Mouse (Mus musculus): ENCODE results near the gene Slc8b1. TPM values are rescaled to one million over a fixed set of nuclear protein-coding genes. Genes with fewer than 3 reads are reported as not detected.
A peak's percentile ranks its signal among the peaks of the same experiment; 100 is the strongest.
"Not testable (repeated sequence)": the region's sequence is repeated elsewhere in the genome, so short reads cannot be mapped to it uniquely, and the experiment has no call there.

Gene Slc8b1
- polyA plus RNA-seq, 1 experiment, result 28.8 TPM

DNA sequence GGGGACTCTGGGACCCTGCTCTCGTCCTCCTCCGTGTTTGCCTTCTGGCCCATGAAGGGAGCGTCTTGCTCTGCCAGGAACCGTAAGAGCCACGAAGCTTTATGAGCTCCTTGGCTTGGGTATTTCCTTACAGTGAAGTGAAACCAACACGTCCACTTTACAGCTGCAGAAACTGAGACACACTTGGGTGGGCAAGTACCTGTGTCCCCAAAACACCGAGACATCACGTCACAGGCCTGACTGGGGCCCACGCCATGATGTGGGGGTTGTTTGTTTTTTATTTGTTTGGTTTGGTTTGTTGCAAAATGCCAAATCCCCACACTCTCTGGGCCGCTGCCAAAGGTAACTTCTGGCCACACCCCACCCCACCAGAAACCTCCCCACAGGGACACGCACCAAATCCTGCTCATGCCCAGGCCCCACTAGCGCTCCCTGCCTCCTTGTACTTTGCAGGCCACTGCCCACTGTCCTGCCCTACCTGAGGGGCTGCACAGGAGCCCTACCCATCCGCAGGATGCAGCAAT lies 15.2 kb upstream of the Slc8b1 start:
- no peak for DNase-seq (ENCODE audit: low spot score)

DNA sequence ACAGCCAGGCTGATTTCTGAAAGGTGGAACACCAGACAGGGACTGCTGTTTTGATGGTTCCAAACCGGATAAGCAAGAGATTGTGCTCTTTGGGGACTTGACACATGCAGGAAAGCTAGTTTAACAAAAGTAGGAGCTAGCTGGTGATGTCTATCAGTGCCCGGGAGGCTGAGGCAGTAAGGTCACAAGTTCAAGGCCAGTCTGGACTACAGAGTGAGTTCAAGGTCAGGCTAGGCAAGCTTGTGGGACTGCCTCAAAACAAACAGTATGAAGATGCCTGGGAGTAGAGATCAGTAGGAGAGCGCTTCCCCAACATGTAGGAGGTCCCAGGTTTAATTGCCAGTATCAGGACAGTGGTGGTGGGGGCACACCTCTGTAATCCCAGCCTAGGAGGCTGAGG lies 13.9 kb upstream of the Slc8b1 start:
- DNase-seq (ENCODE audit: low spot score), result no peak

DNA sequence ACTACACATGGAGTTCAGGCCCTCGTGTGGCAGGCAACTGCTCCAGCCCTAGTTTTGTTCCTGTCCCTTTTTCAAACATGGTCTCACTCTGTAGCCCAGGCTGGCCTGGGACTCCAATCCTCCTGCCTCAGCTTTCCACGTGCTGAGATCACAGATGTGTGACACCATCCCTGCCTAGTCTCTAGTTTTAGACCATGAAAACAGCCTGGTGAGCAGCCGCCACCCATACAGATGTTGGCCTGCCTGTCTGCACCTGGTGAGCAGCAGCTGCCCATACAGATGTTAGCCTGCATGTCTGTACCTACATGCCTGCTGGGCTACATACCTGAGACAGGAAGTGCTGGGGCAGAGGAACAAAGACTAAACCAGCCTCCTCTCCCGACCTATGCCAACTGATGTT lies 11.8 kb upstream of the Slc8b1 start:
- DNase-seq (ENCODE audit: low spot score), result no peak

DNA sequence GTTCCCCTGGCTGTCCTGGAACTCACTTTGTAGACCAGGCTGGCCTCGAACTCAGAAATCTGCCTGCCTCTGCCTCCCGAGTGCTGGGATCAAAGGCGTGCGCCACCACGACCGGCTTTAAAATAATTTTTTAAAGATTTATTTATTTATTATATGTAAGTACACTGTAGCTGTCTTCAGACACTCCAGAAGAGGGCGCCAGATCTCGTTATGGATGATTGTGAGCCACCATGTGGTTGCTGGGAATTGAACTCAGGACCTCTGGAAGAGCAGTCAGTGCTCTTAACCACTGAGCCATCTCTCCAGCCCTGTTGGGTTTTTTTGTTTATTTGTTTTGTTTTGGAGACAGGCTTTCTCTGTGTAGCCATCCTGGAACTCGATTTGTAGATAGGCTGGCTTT lies 10.4 kb upstream of the Slc8b1 start:
- DNase-seq (ENCODE audit: low spot score), result not testable (repeated sequence)

DNA sequence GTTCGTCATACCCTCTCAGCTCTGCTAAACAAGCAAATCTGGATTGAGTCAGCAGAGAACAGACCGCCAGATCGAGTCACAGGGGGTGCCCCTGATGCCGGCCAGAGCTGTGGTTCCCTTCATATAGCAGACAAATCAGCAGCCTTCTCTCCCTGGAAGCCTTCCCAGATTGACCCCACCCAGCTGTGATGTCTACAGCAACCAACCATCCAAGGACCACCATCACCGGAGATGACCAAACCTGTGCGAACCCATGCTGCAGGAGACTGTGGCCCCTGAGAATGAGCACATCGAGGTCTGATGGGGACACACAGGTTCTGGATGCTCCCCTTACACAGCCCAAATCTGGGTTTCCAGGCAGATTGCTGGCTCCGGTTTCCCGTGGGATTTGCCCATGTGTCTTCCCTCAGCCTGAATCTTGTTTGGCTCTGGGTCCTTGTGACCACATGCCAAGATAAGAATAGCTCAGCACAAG lies 8.8 kb upstream of the Slc8b1 start:
- DNase-seq (ENCODE audit: low spot score), result no peak

DNA sequence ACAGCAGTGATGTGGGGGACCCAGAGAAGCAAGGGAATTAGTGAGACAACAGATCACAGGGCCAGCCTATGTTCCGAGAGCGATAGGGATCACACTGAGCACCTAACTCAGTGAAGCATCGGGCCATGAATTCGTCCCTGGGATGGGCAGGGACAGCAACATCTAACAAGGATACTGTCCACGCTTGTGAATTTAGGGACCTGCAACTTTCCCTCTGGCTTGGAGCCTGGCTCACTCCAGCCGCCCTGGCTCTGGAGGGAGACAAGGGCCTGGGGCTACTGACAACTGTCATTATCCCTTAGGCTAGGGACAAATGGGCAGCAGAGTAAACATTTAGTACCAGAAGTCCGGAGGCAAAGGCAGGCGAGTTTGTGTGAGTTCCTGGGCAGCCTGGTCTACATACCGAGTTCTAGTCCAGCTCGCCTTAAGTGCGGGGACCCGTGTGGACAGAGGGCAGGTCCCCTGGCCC lies 8.3 kb upstream of the Slc8b1 start:
- DNase-seq (ENCODE audit: low spot score), result no peak

DNA sequence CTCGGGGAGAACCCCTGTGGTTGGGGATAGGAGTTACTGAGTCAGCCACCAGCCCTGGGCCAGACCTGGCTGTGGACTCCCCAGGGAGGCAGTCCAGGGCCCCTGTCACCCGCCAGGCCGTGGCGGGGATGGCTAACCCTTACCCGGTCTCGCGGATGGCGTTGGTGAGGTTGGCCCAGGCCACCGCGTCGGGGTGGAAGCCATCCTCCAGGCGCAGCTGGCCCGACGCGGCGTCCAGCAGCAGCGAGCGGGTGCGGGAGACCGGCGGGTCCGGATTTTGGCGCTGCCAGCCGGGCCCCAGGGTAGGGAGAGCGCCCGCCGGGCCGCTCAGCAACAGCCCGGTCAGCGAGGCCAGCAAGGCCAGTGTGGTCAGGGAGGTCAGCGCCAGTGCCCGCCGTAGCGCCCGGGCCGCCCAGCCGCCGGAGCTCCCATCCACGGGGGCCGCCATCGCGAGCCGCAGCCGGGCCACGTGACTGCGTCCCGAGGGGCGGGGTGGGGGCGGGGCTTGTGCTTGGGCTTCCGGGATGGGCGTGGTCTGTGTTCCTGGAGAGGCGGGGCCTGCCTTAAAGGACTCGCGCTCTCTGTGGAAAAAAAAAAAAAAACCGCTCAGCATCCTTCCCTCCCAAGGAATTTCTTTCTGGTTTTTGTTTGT lies 7.7 kb upstream of the Slc8b1 start, which contains the start of gene Plbd2:
TSS of gene Plbd2 (minus strand) at position 482 of the 652 bp plus-strand sequence.
- peak; percentile 72 for DNase-seq (ENCODE audit: low spot score)

DNA sequence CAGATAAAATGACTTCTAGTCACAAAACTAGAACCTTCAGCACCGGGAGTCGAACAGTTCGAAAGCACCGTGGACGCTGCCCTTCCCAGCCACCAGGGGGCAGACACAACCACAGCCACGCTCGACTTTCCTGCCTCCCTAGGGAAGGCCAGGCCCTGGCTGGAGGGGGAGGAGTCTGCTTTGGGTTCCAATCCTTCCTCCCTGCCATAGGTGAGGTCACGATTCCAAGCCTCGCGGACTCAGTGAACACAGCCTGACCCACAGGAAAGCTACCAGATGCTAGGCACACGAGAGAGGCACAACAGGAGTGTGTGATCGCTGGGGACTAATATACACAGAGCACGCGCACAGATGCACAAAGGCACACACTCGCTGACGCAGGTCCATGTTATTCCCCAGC lies 5.6 kb upstream of the Slc8b1 start:
- DNase-seq (ENCODE audit: low spot score), result peak; percentile 65

DNA sequence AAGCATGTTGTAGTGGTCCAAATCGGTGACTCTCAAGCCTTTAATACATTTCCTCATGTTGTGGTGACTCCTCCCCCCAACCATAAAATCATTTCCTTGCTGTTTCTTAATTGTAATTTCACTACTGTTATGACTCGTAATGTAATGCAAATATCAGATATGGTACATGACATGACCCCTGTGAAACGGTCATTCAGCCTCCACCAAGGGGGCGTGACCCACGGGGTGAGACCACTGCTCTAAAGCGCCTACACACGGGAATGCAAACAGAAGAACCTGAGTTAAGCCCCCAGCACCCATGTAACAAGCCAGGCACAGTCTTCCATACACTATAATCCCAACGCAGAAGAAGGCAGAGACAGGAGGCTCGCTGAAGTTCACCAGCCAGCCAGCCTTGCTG lies 5.2 kb upstream of the Slc8b1 start:
- no peak for DNase-seq (ENCODE audit: low spot score)

DNA sequence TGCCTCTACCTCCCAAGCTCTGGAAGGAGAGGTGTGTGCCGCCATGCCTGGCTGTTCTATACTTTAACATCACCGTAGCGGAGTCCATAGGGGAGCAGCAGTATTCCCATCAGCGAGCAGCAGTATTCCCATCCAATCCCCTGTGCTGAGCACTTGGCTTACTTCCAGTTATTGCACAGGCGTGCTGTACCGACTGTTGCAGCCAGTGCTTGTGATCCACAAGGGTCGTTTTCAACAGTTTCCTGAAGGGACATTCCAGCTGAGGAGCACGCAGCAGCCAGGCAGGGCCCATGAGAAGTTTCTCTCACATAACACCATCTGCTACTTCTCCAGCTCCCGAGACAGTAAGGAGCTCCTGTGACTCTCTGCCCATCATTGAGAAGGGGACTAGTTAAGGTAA lies 4.5 kb upstream of the Slc8b1 start:
- no peak for DNase-seq (ENCODE audit: low spot score)

DNA sequence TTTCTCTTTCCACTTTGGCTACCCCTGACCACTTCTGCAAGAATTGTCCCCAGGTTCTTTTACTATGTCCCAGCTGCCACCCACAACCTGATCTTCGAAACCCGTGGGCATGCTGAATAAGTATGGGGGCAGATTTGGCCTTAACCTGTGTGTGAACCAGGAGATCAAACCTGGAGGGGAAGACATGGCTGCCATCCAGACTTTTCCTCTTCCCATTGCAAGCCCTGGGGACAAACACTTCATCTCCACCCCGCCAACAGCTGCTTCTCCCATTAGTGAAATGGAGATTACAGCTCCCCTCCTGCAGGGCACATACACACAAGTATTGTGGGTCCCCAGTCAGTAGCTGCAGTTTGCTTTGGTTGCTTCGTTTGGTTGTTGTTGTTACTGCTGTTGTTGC lies 3.7 kb upstream of the Slc8b1 start:
- no peak for DNase-seq (ENCODE audit: low spot score)

DNA sequence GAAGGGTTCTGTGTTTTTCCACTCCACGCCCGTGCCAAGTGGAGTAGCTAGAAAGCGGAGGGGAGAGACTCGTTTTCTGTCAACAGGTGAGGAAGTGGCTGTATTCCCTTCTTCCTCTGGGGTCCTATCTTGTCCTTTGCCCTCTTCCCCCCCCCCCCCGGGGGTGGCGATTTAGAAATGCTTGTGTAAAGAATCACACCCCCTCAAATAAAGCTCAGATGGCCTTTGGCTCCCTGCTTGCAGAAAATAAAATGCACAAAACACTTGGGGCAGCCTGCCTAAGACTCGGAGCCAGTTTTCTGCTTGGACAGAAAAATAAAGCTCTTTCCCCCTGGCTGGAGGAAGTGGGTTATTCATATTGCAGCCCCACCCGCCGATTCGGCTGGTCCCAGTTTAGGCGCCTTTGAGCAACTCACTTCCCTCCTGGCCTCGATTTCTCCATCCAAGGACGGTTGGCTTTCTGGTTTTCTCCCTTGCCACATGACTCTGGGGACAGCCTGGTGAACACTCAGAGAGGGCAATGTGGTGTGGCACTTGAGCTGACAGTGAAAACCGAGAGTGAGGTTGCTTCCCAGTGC lies 764 bp downstream of the Slc8b1 start:
- DNase-seq (ENCODE audit: low spot score), result no peak

DNA sequence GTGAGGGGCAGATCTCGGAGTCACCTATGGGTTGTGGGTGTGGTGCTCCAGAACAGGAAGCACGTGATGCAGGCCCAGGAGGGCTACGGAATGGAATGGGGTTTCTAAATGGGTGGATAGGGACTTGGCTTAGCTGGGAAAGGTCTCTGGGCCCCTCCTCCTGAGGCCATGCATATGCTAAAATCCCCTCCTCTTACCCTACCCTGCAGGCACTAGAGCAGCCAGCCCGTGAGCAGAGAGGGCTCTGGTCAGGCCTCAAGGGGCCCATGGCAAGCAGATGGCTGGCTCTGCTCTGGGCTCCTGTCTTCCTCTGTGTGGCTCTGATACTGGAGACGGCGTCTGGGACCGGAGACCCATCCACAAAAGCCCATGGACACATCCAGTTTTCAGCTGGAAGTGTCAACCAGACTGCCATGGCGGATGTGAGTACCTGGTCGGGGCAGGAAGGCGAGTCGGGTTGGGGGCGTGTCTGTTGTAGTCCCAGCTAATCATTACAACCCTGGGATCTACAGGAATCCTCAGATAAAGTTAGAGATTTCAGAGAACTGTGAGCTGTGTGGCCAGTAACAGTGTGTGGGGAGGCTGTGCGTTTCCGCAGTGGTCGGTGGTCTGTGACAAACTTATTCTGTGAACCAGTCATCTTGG lies 2.1 kb downstream of the Slc8b1 start:
- no peak for DNase-seq (ENCODE audit: low spot score)

DNA sequence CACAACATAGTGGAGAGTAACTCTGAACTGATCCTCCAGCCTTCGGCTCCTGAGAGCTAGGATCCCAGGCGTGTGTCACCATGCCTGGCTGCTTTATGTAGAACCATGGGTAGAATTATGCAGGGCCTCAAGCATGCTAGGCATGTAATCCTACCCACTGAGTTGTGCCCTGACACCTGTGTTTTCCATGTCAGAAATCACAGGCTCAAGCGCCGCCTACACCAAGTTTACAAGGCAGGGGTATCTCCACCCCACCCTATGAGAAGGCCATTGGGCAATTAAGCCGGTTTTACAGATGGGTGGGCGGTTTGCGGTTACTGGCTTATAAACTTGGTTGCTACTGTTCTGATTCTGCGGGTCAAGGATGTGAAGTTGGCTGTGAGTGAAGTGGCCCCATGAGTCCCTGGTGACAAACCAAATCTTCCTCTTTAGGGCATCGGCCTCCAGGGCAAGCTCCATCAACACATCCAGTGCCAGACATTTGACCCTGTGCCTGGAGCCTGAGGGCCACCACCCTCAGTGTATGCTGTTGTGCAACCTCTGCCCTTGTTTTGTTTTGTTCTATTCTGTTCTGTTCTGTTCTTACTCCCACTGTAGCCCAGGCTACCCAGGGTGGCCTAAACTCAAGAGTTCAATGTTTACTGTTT lies 3.2 kb downstream of the Slc8b1 start:
- no peak for DNase-seq (ENCODE audit: low spot score)

DNA sequence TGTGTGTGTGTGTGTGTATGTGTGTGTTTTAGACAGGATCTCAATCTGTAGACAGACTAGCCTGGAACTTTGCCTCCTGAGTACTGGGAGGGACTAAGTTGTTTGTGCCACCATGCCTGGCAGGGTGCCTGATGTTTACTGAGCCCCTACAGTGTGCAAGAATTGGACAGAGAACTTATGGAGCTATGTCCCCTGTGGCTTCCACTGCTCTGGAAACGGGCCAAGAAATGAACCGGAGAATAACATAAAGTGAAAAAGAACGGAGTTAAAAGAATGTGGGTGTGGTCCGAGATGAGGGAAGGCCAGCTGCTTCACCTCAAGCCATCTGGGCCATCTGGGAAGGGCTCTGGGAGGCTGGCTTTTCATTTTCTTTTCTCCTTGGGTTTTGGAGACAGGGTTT lies 3.8 kb downstream of the Slc8b1 start:
- DNase-seq (ENCODE audit: low spot score), result no peak

DNA sequence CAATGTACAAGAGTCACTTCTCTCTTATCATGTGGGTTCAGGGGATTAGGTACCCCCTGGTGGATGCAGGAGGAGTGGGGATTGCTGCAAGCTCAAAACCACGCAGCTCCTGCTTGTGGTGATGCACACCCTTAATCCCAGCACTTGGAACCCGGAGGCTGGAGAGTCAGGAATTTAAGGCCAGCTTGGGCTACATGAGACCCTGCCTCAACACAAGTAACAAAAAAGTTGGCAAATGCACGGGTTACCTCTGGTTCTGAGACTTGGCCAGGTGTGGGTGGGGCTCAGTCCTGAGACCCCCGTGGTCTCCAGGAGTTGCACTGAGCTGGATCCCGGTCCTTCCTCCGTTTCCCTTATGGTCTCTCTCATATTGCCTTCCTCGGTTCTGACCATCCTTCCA lies 4.5 kb downstream of the Slc8b1 start:
- DNase-seq (ENCODE audit: low spot score), result no peak

DNA sequence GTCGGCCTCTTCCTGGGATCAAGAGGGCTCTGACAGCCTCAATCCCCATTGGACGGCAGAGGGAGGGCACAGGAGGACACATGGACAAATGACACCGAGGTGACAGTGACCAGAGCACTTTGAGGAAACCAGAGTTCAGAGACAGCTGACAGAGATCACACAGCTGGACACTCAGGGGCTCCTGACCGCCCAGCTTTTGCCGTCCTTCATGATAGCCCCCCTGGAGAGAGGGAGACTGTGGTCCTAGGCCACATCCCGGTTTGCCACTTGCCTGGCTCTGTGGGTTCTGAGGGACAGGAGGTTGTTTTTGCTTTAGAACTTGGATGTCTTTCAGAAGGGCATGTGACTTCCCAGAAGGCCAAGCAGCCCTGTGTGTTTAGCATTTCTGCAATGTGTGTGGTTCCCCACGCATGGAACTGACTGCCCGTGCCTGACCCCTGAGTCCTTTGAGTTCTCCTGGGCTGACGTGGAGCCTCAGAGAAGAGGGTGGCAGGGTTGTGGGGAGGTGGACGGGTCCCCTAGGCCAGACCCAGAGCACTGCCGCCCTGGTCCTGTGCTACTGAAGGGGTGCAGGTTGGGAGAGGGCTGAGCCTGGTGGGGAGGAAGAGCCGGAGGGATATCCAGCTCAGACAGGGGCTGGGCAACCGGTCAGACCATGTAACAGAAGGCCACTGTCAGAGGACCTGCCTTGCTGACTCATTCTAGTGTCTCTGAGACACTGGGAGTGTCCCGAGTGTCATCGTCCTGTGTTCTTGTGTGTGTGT lies 5.4 kb downstream of the Slc8b1 start:
- DNase-seq (ENCODE audit: low spot score), result no peak

DNA sequence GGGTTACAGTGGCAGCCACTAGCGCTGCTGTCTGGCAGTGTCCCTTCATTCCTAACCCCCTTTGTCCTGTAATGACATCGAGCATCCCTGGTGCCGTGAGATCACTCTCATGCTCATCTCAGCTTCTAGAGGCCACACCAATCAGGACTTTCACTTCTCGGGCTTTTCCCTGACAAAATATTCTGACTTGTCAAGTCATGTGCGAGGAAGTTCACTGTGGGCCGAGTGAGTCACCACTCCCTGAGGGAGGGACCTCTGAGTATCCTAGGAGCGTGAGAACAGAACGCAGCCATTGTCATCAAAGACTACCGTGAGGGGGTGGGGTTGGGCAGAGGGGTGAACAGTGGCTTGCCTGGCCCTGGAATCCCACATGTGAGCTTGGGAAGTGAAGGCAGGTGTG lies 6.6 kb downstream of the Slc8b1 start:
- DNase-seq (ENCODE audit: low spot score), result no peak

DNA sequence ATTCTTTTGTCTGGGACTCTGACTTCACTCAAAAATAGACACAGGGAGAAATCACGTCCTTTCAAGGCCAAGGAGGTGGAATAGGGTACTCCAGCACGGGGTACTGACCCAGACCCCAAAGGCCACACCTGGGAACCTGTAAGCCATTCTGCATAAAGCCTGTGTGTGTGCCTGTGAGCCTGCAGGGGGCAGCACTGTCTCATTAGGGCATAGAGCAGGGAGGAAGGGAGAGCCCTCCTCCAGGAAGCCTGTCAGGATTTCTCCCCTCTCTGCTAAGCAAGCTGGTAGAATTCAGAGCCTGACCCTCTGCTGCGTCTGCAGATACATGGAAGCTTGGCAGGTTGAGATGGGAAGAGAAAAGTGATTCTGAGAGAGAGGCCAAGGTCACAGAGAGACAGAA lies 11.7 kb downstream of the Slc8b1 start:
- no peak for DNase-seq (ENCODE audit: low spot score)

DNA sequence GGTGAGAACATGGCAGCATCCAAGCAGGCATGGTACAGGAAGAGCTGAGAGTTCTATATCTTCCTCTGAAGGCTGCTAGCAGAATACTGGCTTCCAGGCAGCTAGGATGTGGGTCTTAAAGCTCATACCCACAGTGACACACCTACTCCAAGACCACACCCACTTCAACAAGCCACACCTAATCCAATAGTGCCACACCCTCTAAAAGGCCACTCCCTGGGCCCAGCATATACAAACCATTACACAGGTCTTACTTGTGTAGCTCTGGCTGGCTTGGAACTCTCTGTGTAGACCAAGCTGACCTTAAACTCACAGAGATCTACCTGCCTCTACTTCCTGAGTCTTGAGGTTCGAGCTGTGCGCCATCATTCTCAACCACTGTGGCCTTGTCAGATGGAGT lies 13.8 kb downstream of the Slc8b1 start:
- no peak for DNase-seq (ENCODE audit: low spot score)

DNA sequence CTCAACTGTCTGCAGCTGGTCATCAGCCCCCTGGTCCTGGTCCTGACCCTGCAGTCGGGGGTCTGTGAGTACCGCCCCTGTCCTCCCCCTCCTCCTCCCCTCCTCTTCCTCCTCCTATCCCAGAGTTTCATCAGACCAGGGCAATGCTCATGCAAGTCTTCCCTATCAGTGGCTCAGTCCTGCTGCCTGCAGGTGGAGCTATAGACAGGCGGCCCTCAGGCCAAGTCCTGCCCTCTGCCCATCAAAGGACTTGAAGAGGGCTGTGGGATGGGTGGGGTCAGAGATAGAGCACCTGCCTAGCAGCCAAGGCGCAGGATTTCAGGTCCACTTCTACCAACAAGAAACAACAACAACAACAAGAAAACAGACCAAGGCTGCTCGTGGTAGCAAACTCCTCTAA lies 14.8 kb downstream of the Slc8b1 start:
- DNase-seq (ENCODE audit: low spot score), result no peak

DNA sequence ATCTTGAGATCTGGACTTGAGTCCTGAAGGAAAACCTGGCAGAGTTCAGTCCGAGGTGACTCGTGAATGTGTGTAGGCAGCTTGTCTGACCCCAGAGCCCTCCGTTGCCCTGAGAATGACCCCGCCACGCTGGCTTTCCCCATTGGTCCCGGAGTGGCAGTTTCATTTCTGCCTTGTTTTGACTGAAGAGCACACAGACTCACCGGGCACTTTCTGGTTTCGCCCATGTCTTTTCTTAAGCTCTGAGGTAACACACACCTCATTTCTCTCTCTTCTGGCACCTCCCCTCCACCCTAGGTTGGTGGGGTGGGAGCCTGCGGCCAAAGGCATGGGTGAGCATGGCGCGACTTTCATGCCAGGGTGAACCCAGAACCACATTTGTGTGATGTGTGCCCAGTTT lies 15.3 kb downstream of the Slc8b1 start:
- DNase-seq (ENCODE audit: low spot score), result no peak
